Mouse (Mus musculus) liver, embryonic 14.5 days (tissue): Measurements from ENCODE around the gene Hs3st3b1. TPM values are rescaled to one million over a fixed set of nuclear protein-coding genes. Genes with fewer than 3 reads are reported as not detected.
A peak's percentile ranks its signal among the peaks of the same experiment; 100 is the strongest.

ENCODE experiments used
- ATAC-seq: fragments of 200-750 bp; cut with Nextera tagmentation; 2 replicates; pipeline ENCODE4 v1.8.0; 2017; ENCODE audit warnings: moderate number of reproducible peaks, mild to moderate bottlenecking, moderate library complexity; ENCODE audit not compliant: insufficient read depth
- DNase-seq, 3 experiments: peaks; one replicate each; pipeline ENCODE4 v3.0.0-alpha.2; 2012 to 2013; ENCODE audit warnings: low read depth in 3 of 3, low spot score in 3 of 3
- H3K27ac ChIP-seq: fragments of 300-500 bp; sonication (generic); 2 replicates; pipeline ENCODE4 v1.5.1; 2014; ENCODE audit warnings: moderate library complexity, mild to moderate bottlenecking, control low read depth, inconsistent platforms
- H3K27me3 ChIP-seq: fragments of 300-500 bp; sonication (generic); 2 replicates; pipeline ENCODE4 v1.6.1; 2014; ENCODE audit warnings: mild to moderate bottlenecking, low read length, moderate library complexity; ENCODE audit not compliant: control insufficient read depth, insufficient read depth
- H3K36me3 ChIP-seq: fragments of 300-500 bp; sonication (generic); replicated peaks from 2 replicates; pipeline ENCODE4 v1.6.1; 2014; ENCODE audit warnings: low read depth; ENCODE audit not compliant: control insufficient read depth, insufficient read depth
- H3K4me1 ChIP-seq, 2 experiments: fragments of 200-500 bp in 1 of 2; fragments of 300-500 bp in 1 of 2; sonication (generic) in 1 of 2; replicated peaks; 2 replicates each; pipeline ENCODE4 v1.6.1; 2012 to 2014; ENCODE audit warnings: antibody characterized with exemption in 1 of 2, inconsistent platforms in 1 of 2, low read length in 1 of 2; ENCODE audit not compliant: control insufficient read depth in 2 of 2, insufficient read depth in 2 of 2
- H3K4me2 ChIP-seq: fragments of 300-500 bp; sonication (generic); 2 replicates; pipeline ENCODE4 v1.6.1; 2014; ENCODE audit warnings: low read depth, mild to moderate bottlenecking, control low read depth, moderate library complexity
- H3K4me3 ChIP-seq, 2 experiments: fragments of 200-500 bp in 1 of 2; fragments of 300-500 bp in 1 of 2; sonication (generic) in 1 of 2; 2 replicates each; pipeline ENCODE4 v1.5.1; 2012 to 2014; ENCODE audit warnings: low read depth in 2 of 2, low read length in 2 of 2, mild to moderate bottlenecking in 2 of 2, control low read depth in 1 of 2, inconsistent platforms in 1 of 2, moderate library complexity in 1 of 2; ENCODE audit not compliant: insufficient read depth in 1 of 2
- H3K9ac ChIP-seq: fragments of 300-500 bp; sonication (generic); replicated peaks from 2 replicates; pipeline ENCODE4 v1.6.1; 2014; ENCODE audit warnings: mild to moderate bottlenecking, control low read depth, moderate library complexity
- H3K9me3 ChIP-seq: fragments of 300-500 bp; sonication (generic); 2 replicates; pipeline ENCODE4 v1.6.1; 2016; ENCODE audit warnings: low read length, mixed read lengths; ENCODE audit not compliant: control insufficient read depth
- CTCF ChIP-seq: IDR thresholded peaks from 2 replicates; pipeline ENCODE4 v1.5.1; 2016; ENCODE audit warnings: antibody characterized with exemption, low read depth, control low read depth
- EP300 ChIP-seq: IDR thresholded peaks from 2 replicates; pipeline ENCODE4 v1.6.1; 2016; ENCODE audit warnings: antibody characterized with exemption, low read depth
- WGBS: fragments of 180-500 bp; shearing (Covaris S2); extraction: QIAGEN DNeasy Blood & Tissue Kit; methylation state at CpG from one replicate; pipeline ENCODE4 v1.1.7; 2014; ENCODE audit not compliant: insufficient replicate concordance; 5-methylcytosine and 5-hydroxymethylcytosine counted together
- polyA plus RNA-seq, 2 experiments: library from polyadenylated mRNA; depleted of rRNA in 1 of 2; stranded (reverse) in 1 of 2; unstranded in 1 of 2; fragments of >200 nt; fragmentation: Nextera tagmentation in 1 of 2; extraction: Ambion mirVana in 1 of 2; gene quantifications; 2 replicates each; pipeline versions ENCODE4 v1.2.1 to v1.2.3; 2012 to 2014

The Hs3st3b1 gene
- polyA plus RNA-seq, 2 experiments, result 8.0 to 10.4 TPM

- 4% methylated on average over 52 of the region's 52 CpGs for WGBS
- no peak for TF ChIP-seq CTCF
- no peak for TF ChIP-seq EP300
- no peak for DNase-seq
- H3K9ac ChIP-seq, result peak overlapping the region; percentile 36; the same call in 1 of the 2 replicates
- no peak overlapping the region for H3K27ac ChIP-seq
- peak overlapping the region; percentile 44 for H3K4me2 ChIP-seq
- no peaks in the 10 kb centered on the region for H3K9me3 ChIP-seq
- no peaks in the 10 kb centered on the region for H3K36me3 ChIP-seq
- peaks cover 86% of the 10 kb centered on the region for H3K27me3 ChIP-seq
- no peak for ATAC-seq
- H3K4me1 ChIP-seq, result no peaks in the 10 kb centered on the region; a peak in 1 of 4 replicates
- H3K4me3 ChIP-seq, result peak overlapping the region; percentile 50 to 61
These were observed 2.6 kb downstream of the Hs3st3b1 start for GRCm38 (mm10) chr11:63919211-63920098.

GRCm38 (mm10) chr11:63918321-63919105 lies 3.6 kb downstream of the Hs3st3b1 start:
- DNase-seq (no peak), ATAC-seq (no peak)
- peak overlapping the region; percentile 44 for H3K4me2 ChIP-seq
- peak overlapping the region; percentile 44 to 50 for H3K4me3 ChIP-seq
- no peak overlapping the region for H3K27ac ChIP-seq
- H3K4me1 ChIP-seq, result peaks cover 0 to 7% of the 10 kb centered on the region in 2 experiments; a peak in 2 of 4 replicates
- peaks cover 76% of the 10 kb centered on the region for H3K27me3 ChIP-seq
- 22% methylated on average over 17 of the region's 17 CpGs for WGBS
- no peaks in the 10 kb centered on the region for H3K9me3 ChIP-seq
- no peak overlapping the region for H3K9ac ChIP-seq
- no peaks in the 10 kb centered on the region for H3K36me3 ChIP-seq
- TF ChIP-seq EP300 (no peak), CTCF (no peak)

DNA sequence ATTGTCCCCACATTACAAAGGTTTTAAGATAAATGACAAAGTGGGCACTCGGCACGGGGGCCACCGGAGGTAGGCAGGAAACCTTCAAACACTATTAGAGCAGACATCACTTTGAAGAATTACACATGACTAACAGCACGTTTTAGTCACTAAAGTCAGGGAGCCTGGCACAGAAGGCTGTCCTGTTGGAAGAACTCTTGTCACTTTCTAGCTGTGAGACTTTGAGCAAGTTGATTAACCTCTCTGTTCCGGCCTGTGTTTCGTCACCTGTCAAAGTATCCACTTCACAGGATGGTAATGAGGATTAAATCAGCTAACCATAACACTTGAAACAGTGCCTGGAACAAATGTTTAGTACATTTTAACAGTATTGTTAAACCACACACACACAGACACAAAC lies 4.5 kb downstream of the Hs3st3b1 start:
- DNase-seq (no peak), ATAC-seq (no peak)
- Histone ChIP-seq H3K4me2 (peak overlapping the region; percentile 44), H3K27ac (no peak overlapping the region), H3K36me3 (no peaks in the 10 kb centered on the region), H3K9me3 (no peaks in the 10 kb centered on the region), H3K4me3 (0 out of 4 replicates have a peak overlapping the region, but pooled peaks of 1 of the 2 experiments have one; percentile 24), H3K27me3 (peaks cover 67% of the 10 kb centered on the region), H3K9ac (no peak overlapping the region), H3K4me1 (peaks cover 0 to 7% of the 10 kb centered on the region in 2 experiments; a peak in 2 of 4 replicates)
- TF ChIP-seq EP300 (no peak), CTCF (no peak)
- 25% methylated on average over 6 of the region's 6 CpGs for WGBS

GRCm38 (mm10) chr11:63914388-63914787 lies 7.7 kb downstream of the Hs3st3b1 start:
- H3K4me2 ChIP-seq, result peak overlapping the region; percentile 49
- peak overlapping the region; percentile 6 to 23; a peak in 2 of 4 replicates for H3K4me3 ChIP-seq
- no peaks in the 10 kb centered on the region for H3K9me3 ChIP-seq
- ATAC-seq (peak; percentile 71), DNase-seq (peak in 2 of 3 experiments; percentile 27)
- H3K4me1 ChIP-seq, result peaks cover 0 to 7% of the 10 kb centered on the region in 2 experiments; a peak in 2 of 4 replicates
- H3K9ac ChIP-seq, result no peak overlapping the region
- H3K36me3 ChIP-seq, result no peaks in the 10 kb centered on the region
- no peak for TF ChIP-seq CTCF
- no peak for TF ChIP-seq EP300
- H3K27me3 ChIP-seq, result peaks cover 35% of the 10 kb centered on the region
- 4% methylated on average over 20 of the region's 20 CpGs for WGBS
- no peak overlapping the region for H3K27ac ChIP-seq
